Mouse (Mus musculus) neural tube, embryonic 13.5 days (tissue): ENCODE measurements at regions not wholly inside any gene's neighbourhood (a gene's known extent, or its start where the extent isn't known, plus 50 kb on each side); places are given as distances from the start of the nearest gene placed in this dataset.

Experiments
- ATAC-seq: fragments of 200-750 bp; cut with Nextera tagmentation; 2 replicates; pipeline ENCODE4 v1.8.0; 2017; ENCODE audit warnings: low read depth, mild to moderate bottlenecking, moderate TSS enrichment, moderate library complexity
- H3K27ac ChIP-seq: fragments of 300-500 bp; sonication (generic); replicated peaks from 2 replicates; pipeline ENCODE4 v1.5.1; 2015; ENCODE audit warnings: moderate library complexity, mild to moderate bottlenecking, inconsistent platforms
- H3K27me3 ChIP-seq: fragments of 300-500 bp; sonication (generic); 2 replicates; pipeline ENCODE4 v1.6.1; 2015; ENCODE audit warnings: mild to moderate bottlenecking, inconsistent platforms
- H3K36me3 ChIP-seq: fragments of 300-500 bp; sonication (generic); 2 replicates; pipeline ENCODE4 v1.6.1; 2015; ENCODE audit warnings: mild to moderate bottlenecking, inconsistent platforms
- H3K4me1 ChIP-seq: fragments of 300-500 bp; sonication (generic); replicated peaks from 2 replicates; pipeline ENCODE4 v1.6.1; 2015; ENCODE audit warnings: inconsistent platforms
- H3K4me2 ChIP-seq: fragments of 300-500 bp; sonication (generic); 2 replicates; pipeline ENCODE4 v1.6.1; 2015; ENCODE audit warnings: inconsistent platforms, mild to moderate bottlenecking, moderate library complexity
- H3K4me3 ChIP-seq: fragments of 300-500 bp; sonication (generic); 2 replicates; pipeline ENCODE4 v1.5.1; 2015; ENCODE audit warnings: mild to moderate bottlenecking, inconsistent platforms
- H3K9ac ChIP-seq: fragments of 300-500 bp; sonication (generic); 2 replicates; pipeline ENCODE4 v1.6.1; 2015; ENCODE audit warnings: moderate library complexity, mild to moderate bottlenecking, inconsistent platforms
- H3K9me3 ChIP-seq: fragments of 300-500 bp; sonication (generic); 2 replicates; pipeline ENCODE4 v1.6.1; 2016; ENCODE audit warnings: inconsistent platforms
- WGBS: fragments of 180-500 bp; shearing (Covaris S2); methylation state at CpG from one replicate; pipeline ENCODE4 v1.1.7; 2015; 5-methylcytosine and 5-hydroxymethylcytosine counted together

DNA sequence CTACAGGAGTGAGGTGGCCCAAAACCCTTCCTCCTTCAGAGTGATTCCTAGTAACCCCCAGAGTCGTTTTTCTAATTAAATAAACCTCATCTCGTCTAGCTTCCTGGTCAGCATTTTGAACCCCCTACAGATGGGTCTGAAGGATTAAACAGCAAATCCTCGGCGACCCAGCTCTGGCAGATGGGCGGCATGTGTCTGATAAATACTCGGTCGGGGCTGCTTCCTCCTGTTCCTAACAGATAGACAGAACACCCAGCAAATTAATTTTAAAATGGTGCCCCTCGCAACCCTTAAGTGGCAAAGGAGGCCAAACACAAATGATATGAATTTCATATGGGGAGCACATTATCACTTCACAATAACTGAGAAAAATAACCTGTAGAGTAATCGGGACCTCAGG lies 93.2 kb downstream of the Otx2 start:
- WGBS, result 46% methylated on average over 9 of the region's 9 CpGs
- H3K4me3 ChIP-seq, result no peak overlapping the region
- H3K9ac ChIP-seq, result no peak overlapping the region
- no peaks in the 10 kb centered on the region for H3K4me1 ChIP-seq
- H3K27me3 ChIP-seq, result no peaks in the 10 kb centered on the region; the same call in 1 of the 2 replicates
- no peaks in the 10 kb centered on the region for H3K9me3 ChIP-seq
- no peak for ATAC-seq
- no peak overlapping the region for H3K4me2 ChIP-seq
- H3K27ac ChIP-seq, result no peak overlapping the region
- no peaks in the 10 kb centered on the region for H3K36me3 ChIP-seq

DNA sequence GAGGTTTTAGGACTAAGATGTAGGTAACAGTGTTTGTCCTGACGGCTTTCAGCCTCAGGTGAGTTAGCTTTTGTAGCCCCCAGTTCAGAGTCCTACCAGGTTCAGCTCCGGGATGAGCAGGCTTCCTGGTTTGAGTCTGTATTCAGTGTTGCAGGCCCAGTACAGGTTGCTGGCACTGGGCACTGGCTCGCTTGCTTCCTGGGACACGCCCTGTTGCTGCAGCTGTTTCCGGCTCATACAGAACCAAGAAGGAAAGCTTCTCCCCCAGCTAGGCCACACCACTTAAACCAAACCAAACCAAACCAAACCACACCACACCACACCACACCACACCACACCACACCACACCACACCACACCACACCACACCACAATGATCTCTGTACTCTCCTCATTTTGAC lies 93.6 kb downstream of the Otx2 start:
- no peak overlapping the region for H3K9ac ChIP-seq
- H3K36me3 ChIP-seq, result no peaks in the 10 kb centered on the region
- ATAC-seq, result no peak
- no peak overlapping the region for H3K27ac ChIP-seq
- no peak overlapping the region for H3K4me2 ChIP-seq
- H3K9me3 ChIP-seq, result no peaks in the 10 kb centered on the region
- H3K4me3 ChIP-seq, result no peak overlapping the region
- no peaks in the 10 kb centered on the region; the same call in 1 of the 2 replicates for H3K27me3 ChIP-seq
- 89% methylated on average over 5 of the region's 5 CpGs for WGBS
- H3K4me1 ChIP-seq, result no peaks in the 10 kb centered on the region
